Mouse (Mus musculus) hindbrain, embryonic 14.5 days (tissue): ENCODE data around the gene Ndufb11. TPM values are rescaled to one million over a fixed set of nuclear protein-coding genes. Genes with fewer than 3 reads are reported as not detected.

Experiments used
- ATAC-seq: fragments of 200-750 bp; cut with Nextera tagmentation; 2 replicates; pipeline ENCODE4 v1.8.0; 2017; ENCODE audit warnings: moderate number of reproducible peaks, mild to moderate bottlenecking, moderate TSS enrichment, moderate library complexity; ENCODE audit not compliant: low FRiP score
- DNase-seq: peaks from one replicate; pipeline ENCODE4 v3.0.0-alpha.2; 2015; ENCODE audit warnings: low spot score
- H3K27ac ChIP-seq: fragments of 300-500 bp; sonication (generic); 2 replicates; pipeline ENCODE4 v1.5.1; 2014; ENCODE audit warnings: mild to moderate bottlenecking, moderate library complexity
- H3K27me3 ChIP-seq: fragments of 300-500 bp; sonication (generic); 2 replicates; pipeline ENCODE4 v1.6.1; 2014; ENCODE audit warnings: mild to moderate bottlenecking, low read length, mixed read lengths; ENCODE audit not compliant: control insufficient read depth, insufficient read depth
- H3K36me3 ChIP-seq: fragments of 300-500 bp; sonication (generic); replicated peaks from 2 replicates; pipeline ENCODE4 v1.6.1; 2014; ENCODE audit not compliant: control insufficient read depth, insufficient read depth
- H3K4me1 ChIP-seq: fragments of 300-500 bp; sonication (generic); replicated peaks from 2 replicates; pipeline ENCODE4 v1.6.1; 2014; ENCODE audit warnings: antibody characterized with exemption, low read length, mixed read lengths; ENCODE audit not compliant: control insufficient read depth, insufficient read depth
- H3K4me2 ChIP-seq: fragments of 300-500 bp; sonication (generic); replicated peaks from 2 replicates; pipeline ENCODE4 v1.6.1; 2014; ENCODE audit warnings: mild to moderate bottlenecking, moderate library complexity
- H3K4me3 ChIP-seq: fragments of 300-500 bp; sonication (generic); replicated peaks from 2 replicates; pipeline ENCODE4 v1.5.1; 2014; ENCODE audit warnings: mild to moderate bottlenecking, low read length
- H3K9ac ChIP-seq: fragments of 300-500 bp; sonication (generic); 2 replicates; pipeline ENCODE4 v1.6.1; 2014
- H3K9me3 ChIP-seq: fragments of 300-500 bp; sonication (generic); 2 replicates; pipeline ENCODE4 v1.6.1; 2016; ENCODE audit warnings: low read length; ENCODE audit not compliant: control insufficient read depth
- WGBS: fragments of 180-500 bp; shearing (Covaris S2); extraction: QIAGEN DNeasy Blood & Tissue Kit; methylation state at CpG from one replicate; pipeline ENCODE4 v1.1.7; 2014; 5-methylcytosine and 5-hydroxymethylcytosine counted together
- polyA plus RNA-seq: library from polyadenylated mRNA; unstranded; fragments of >200 nt; fragmentation: Nextera tagmentation; extraction: Ambion mirVana; gene quantifications from 2 replicates; pipeline ENCODE4 v1.2.1, GENCODE M21; 2014

The Ndufb11 gene
- 237 and 259 TPM in 2 replicates for polyA plus RNA-seq

- ATAC-seq (peak; percentile 96), DNase-seq (peak; percentile 75)
- H3K4me2 ChIP-seq = peak within 1 kb of the TSS; percentile 64
- peaks cover 19% of the 10 kb centered on the region for H3K4me1 ChIP-seq
- peak within 1 kb of the TSS; percentile 92 for H3K27ac ChIP-seq
- peak within 1 kb of the TSS; percentile 66 for H3K9ac ChIP-seq
- H3K4me3 ChIP-seq = peak within 1 kb of the TSS; percentile 54
- no peaks in the 10 kb centered on the region for H3K27me3 ChIP-seq
- 18% methylated on average over 48 of the region's 49 CpGs for WGBS
- no peaks in the 10 kb centered on the region for H3K9me3 ChIP-seq
- H3K36me3 ChIP-seq = peaks cover 14% of the 10 kb centered on the region; the same call in 1 of the 2 replicates
Measured at GRCm38 (mm10) chrX:20617176-20617902, at the start of gene Ndufb11, which contains the start of gene Rbm10. Gene Ndufb11, minus strand, starts transcription at chrX:20617619. Gene Rbm10, plus strand, starts transcription at chrX:20617503.

DNA sequence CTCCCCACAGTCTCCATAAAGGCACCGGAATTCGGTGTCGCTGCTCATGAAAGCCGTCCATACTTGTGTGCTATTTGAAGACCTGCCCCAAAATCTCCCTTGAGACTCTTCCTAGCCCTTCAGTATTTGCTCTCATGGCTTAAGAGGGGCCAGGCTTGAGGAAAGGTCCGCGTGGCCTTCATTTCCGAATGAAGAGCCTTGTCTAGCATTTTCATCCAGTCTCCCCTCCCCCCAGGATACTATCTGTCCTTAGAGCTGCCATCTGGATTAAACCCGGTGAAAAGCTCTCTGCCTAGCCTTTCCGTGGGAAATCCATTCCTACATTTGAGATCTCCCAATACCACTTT, 46.0 kb upstream of the Ndufb11 start:
- H3K27ac ChIP-seq = peak overlapping the region; percentile 91
- H3K9me3 ChIP-seq = no peaks in the 10 kb centered on the region
- DNase-seq (peak; percentile 28), ATAC-seq (no peak)
- peaks cover 25% of the 10 kb centered on the region for H3K36me3 ChIP-seq
- peak overlapping the region; percentile 65 for H3K4me3 ChIP-seq
- H3K9ac ChIP-seq = peak overlapping the region; percentile 86
- H3K4me1 ChIP-seq = peaks cover 29% of the 10 kb centered on the region
- H3K4me2 ChIP-seq = peak overlapping the region; percentile 68
- no peaks in the 10 kb centered on the region for H3K27me3 ChIP-seq
- WGBS = 20% methylated on average over 9 of the region's 9 CpGs

DNA sequence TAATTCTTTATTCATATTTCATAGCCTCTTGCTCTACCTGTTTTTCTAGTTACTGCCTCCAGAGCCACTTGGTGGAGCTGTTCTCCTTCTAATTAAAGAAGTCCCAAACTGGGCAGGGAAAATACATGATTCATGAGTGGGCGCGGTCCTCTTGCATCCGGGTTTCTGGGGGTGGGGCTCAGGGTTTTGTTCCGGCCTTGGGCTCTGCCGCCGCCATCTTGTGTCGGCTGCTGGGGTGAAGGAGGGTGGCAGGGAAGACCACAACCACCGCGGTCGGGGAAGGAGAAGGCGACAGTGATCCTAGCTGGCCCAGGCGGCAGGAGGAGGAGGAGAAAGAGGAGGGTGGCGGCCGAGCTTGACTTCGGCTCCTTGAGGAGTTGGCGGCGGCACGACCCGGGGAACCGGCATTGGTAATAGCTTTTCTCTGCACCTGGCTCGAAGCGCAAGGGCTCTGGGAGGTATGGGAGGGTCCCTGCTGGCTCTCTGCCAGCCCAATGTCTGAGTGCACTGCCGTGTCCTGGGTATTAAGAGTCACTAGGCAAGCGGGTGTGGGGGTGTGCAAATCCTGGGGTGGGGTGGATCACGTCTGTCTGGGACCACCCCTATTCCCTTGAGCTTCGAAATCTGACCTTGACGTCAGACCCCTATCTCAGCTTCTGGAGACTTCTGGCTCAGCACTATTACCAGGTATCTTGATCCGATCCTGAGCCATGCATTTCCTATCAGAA, 45.5 kb upstream of the Ndufb11 start:
- Histone ChIP-seq H3K27ac (peak overlapping the region; percentile 91), H3K27me3 (no peaks in the 10 kb centered on the region), H3K4me1 (peaks cover 29% of the 10 kb centered on the region), H3K36me3 (peaks cover 19% of the 10 kb centered on the region), H3K9ac (peak overlapping the region; percentile 86), H3K9me3 (no peaks in the 10 kb centered on the region), H3K4me2 (peak overlapping the region; percentile 68), H3K4me3 (peak overlapping the region; percentile 65)
- peak; percentile 92 for ATAC-seq
- peak; percentile 82 for DNase-seq
- 16% methylated on average over 21 of the region's 28 CpGs for WGBS

GRCm38 (mm10) chrX:20662317-20662715, 44.9 kb upstream of the Ndufb11 start:
- Histone ChIP-seq H3K4me1 (peaks cover 29% of the 10 kb centered on the region), H3K4me2 (peak overlapping the region; percentile 33), H3K27ac (peak overlapping the region; percentile 70), H3K36me3 (peaks cover 14% of the 10 kb centered on the region), H3K4me3 (0 out of 2 replicates have a peak overlapping the region, but pooled peaks have one; percentile 65), H3K27me3 (no peaks in the 10 kb centered on the region), H3K9ac (peak overlapping the region; percentile 28; the same call in 1 of the 2 replicates), H3K9me3 (no peaks in the 10 kb centered on the region)
- ATAC-seq = peak; percentile 65
- no peak for DNase-seq
- 27% methylated on average over 5 of the region's 5 CpGs for WGBS

DNA sequence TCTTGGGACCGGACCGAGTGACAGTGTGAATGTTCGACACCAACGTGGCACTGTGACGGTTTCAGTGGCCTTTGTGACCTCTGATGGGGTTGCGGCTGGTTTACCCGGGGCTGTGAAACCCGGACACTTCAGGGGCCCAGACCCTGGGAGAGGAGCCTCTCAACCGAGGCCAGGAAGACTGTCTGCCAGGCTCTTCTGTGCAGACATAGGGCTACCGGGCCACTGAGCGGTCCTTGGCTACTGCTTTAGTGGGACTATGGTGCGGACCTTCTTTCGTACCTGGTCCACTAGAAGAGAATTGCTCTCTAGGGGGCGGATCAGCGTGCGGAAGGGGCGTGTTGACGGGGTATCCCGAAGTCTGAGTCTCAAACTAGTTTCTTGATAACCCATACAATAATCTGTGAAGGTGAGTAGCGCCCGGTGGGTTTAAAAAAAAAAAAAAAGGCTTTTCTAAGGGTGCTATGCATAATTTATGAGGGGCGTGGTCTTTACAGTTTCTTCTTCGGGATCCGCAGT, 41.5 kb upstream of the Ndufb11 start:
- H3K27ac ChIP-seq = no peak overlapping the region
- DNase-seq = no peak

DNA sequence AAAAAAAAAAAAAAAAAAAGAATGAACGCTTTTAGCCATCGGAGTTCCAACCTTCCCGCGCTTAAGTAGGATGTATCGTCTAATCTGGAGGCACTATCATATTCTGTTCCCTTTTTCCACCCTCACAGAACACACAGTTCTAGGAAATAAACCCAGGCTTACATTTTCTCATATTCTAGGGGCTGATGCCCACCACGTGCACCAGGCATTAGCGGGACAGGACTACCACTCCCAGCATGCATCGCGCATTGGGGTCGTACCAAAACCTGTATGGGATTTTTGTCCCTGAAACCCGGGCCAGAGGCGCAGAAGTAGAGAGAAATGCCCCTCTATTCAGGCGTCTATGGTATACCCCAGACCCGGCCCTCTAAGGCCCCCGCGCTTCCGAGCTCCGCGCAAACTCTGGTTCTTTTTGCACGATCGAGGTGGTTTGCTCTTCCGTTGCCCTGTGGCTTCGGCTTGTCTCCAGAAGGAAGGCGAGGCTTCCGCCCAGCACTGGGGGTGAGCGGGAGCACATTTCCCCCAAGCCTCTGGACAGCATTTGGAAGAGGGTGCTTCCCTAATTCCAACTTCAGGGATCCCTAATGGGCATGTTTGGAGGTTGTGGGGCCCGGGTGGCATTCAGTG, 40.7 kb upstream of the Ndufb11 start, which contains the start of gene Uba1:
TSS of gene Uba1 (plus strand) at position 301 of the 627 bp plus-strand sequence.
- DNase-seq = peak; percentile 81
- no peaks in the 10 kb centered on the region for H3K27me3 ChIP-seq
- no peaks in the 10 kb centered on the region for H3K36me3 ChIP-seq
- H3K4me2 ChIP-seq = peak within 1 kb of the TSS; percentile 71
- 0 out of 2 replicates have a peak, but pooled peaks cover 6% of the 10 kb centered on the region for H3K4me1 ChIP-seq
- H3K27ac ChIP-seq = no peak within 1 kb of the TSS
- 18% methylated on average over 27 of the region's 27 CpGs for WGBS
- peak within 1 kb of the TSS; percentile 40 for H3K9ac ChIP-seq
- H3K9me3 ChIP-seq = no peaks in the 10 kb centered on the region
- peak; percentile 87 for ATAC-seq
- peak within 1 kb of the TSS; percentile 43 for H3K4me3 ChIP-seq

More for the DNA sequence above, 41.5 kb upstream of the Ndufb11 start:
- peak overlapping the region; percentile 71 for H3K4me2 ChIP-seq
- H3K4me3 ChIP-seq = peak overlapping the region; percentile 43
- H3K9me3 ChIP-seq = no peaks in the 10 kb centered on the region
- 0 out of 2 replicates have a peak, but pooled peaks cover 6% of the 10 kb centered on the region for H3K4me1 ChIP-seq
- no peak for ATAC-seq
- no peaks in the 10 kb centered on the region for H3K27me3 ChIP-seq
- H3K36me3 ChIP-seq = no peaks in the 10 kb centered on the region
- peak overlapping the region; percentile 40 for H3K9ac ChIP-seq
- 19% methylated on average over 24 of the region's 24 CpGs for WGBS

DNA sequence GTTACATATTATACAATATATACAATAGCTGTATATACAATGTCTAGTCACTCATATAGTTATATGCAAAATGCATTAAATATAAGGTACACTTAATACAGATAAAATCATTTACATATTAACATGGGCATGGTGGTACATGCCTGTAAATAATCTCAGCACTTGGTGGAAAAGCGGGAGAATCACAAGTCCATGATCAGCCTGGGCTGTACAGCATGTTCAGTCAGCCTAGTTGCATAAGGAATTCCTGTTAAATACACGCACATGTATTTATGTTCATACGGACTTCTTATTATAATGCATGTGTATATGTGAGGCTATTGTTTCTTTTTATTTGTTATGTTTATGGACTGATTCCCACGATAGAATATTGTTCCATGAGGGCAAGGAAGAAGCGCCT, 40.2 kb upstream of the Ndufb11 start:
- DNase-seq = no peak

GRCm38 (mm10) chrX:20644780-20645179, 27.4 kb upstream of the Ndufb11 start:
- Histone ChIP-seq H3K4me3 (no peak overlapping the region), H3K4me1 (no peaks in the 10 kb centered on the region), H3K4me2 (no peak overlapping the region), H3K27ac (no peak overlapping the region), H3K9me3 (no peaks in the 10 kb centered on the region), H3K27me3 (no peaks in the 10 kb centered on the region), H3K36me3 (peaks cover 79% of the 10 kb centered on the region), H3K9ac (no peak overlapping the region)
- WGBS = 91% methylated on average over 5 of the region's 5 CpGs
- ATAC-seq = no peak
- DNase-seq = no peak

More for the DNA sequence above, 40.2 kb upstream of the Ndufb11 start:
- H3K4me1 ChIP-seq = 0 out of 2 replicates have a peak, but pooled peaks cover 6% of the 10 kb centered on the region
- no peak overlapping the region for H3K27ac ChIP-seq
- H3K4me3 ChIP-seq = peak overlapping the region; percentile 43
- no peaks in the 10 kb centered on the region for H3K36me3 ChIP-seq
- 32% methylated on average over 5 of the region's 5 CpGs for WGBS
- H3K27me3 ChIP-seq = no peaks in the 10 kb centered on the region
- no peak overlapping the region for H3K9ac ChIP-seq
- peak overlapping the region; percentile 71 for H3K4me2 ChIP-seq
- no peaks in the 10 kb centered on the region for H3K9me3 ChIP-seq
- no peak for ATAC-seq
